Mouse (Mus musculus): ENCODE measurements around the gene Ogt. TPM values are rescaled to one million over a fixed set of nuclear protein-coding genes. Genes with fewer than 3 reads are reported as not detected.

Gene Ogt
- polyA plus RNA-seq (2012) = 1.8 and 3.2 TPM in 2 replicates

GRCm38 (mm10) chrX:101639741-101640166 lies at the start of gene Ogt:
TSS of gene Ogt (plus strand) at chrX:101640060.
- no peak for TF ChIP-seq GATA1 (IDR thresholded peaks at IDR 0.05; ENCODE audit: low read length)

GRCm38 (mm10) chrX:101616183-101616582 lies 23.7 kb upstream of the Ogt start:
- TF ChIP-seq GATA1 (IDR thresholded peaks at IDR 0.05; ENCODE audit: low read length) = no peak

GRCm38 (mm10) chrX:101617889-101618288 lies 22.0 kb upstream of the Ogt start:
- no peak for TF ChIP-seq GATA1 (IDR thresholded peaks at IDR 0.05; ENCODE audit: low read length)

GRCm38 (mm10) chrX:101620317-101620716 lies 19.5 kb upstream of the Ogt start:
- no peak for TF ChIP-seq GATA1 (IDR thresholded peaks at IDR 0.05; ENCODE audit: low read length)

- no peak for TF ChIP-seq GATA1 (IDR thresholded peaks at IDR 0.05; ENCODE audit: low read length)
These were observed 17.3 kb upstream of the Ogt start for GRCm38 (mm10) chrX:101622539-101622938.

- no peak for TF ChIP-seq GATA1 (IDR thresholded peaks at IDR 0.05; ENCODE audit: low read length)
These were observed 2.9 kb upstream of the Ogt start for GRCm38 (mm10) chrX:101636821-101637525.

GRCm38 (mm10) chrX:101638856-101639255 lies 1.0 kb upstream of the Ogt start:
- TF ChIP-seq GATA1 (IDR thresholded peaks at IDR 0.05; ENCODE audit: low read length) = no peak

GRCm38 (mm10) chrX:101639306-101639705 lies 554 bp upstream of the Ogt start:
- TF ChIP-seq GATA1 (IDR thresholded peaks at IDR 0.05; ENCODE audit: low read length) = no peak

GRCm38 (mm10) chrX:101640194-101641160 lies 617 bp downstream of the Ogt start:
- TF ChIP-seq GATA1 (IDR thresholded peaks at IDR 0.05; ENCODE audit: low read length) = no peak

- TF ChIP-seq GATA1 (IDR thresholded peaks at IDR 0.05; ENCODE audit: low read length) = no peak
These were observed 1.3 kb downstream of the Ogt start for GRCm38 (mm10) chrX:101641161-101641530.

GRCm38 (mm10) chrX:101642091-101642490 lies 2.2 kb downstream of the Ogt start:
- TF ChIP-seq GATA1 (IDR thresholded peaks at IDR 0.05; ENCODE audit: low read length) = no peak

- no peak for TF ChIP-seq GATA1 (IDR thresholded peaks at IDR 0.05; ENCODE audit: low read length)
These were observed 5.4 kb downstream of the Ogt start for GRCm38 (mm10) chrX:101645286-101645685.

- no peak for TF ChIP-seq GATA1 (IDR thresholded peaks at IDR 0.05; ENCODE audit: low read length)
These were observed 6.8 kb downstream of the Ogt start for GRCm38 (mm10) chrX:101646621-101647020.

GRCm38 (mm10) chrX:101695686-101696085 lies 55.8 kb downstream of the Ogt start:
- no peak for TF ChIP-seq GATA1 (IDR thresholded peaks at IDR 0.05; ENCODE audit: low read length)

- TF ChIP-seq GATA1 (IDR thresholded peaks at IDR 0.05; ENCODE audit: low read length) = no peak
These were observed 57.7 kb downstream of the Ogt start for GRCm38 (mm10) chrX:101697537-101697936.

- TF ChIP-seq GATA1 (IDR thresholded peaks at IDR 0.05; ENCODE audit: low read length) = no peak
These were observed 58.4 kb downstream of the Ogt start for GRCm38 (mm10) chrX:101698232-101698631.

All from G1E-ER4 (cell line).